Mouse (Mus musculus) stomach, embryonic 16.5 days (tissue): ENCODE measurements at regions not wholly inside any gene's neighbourhood (a gene's known extent, or its start where the extent isn't known, plus 50 kb on each side); places are given as distances from the start of the nearest gene placed in this dataset.
"Not testable (repeated sequence)": the region's sequence is repeated elsewhere in the genome, so short reads cannot be mapped to it uniquely, and the experiment has no call there.

Source experiments
- ATAC-seq: fragments of 200-750 bp; cut with Nextera tagmentation; 2 replicates; pipeline ENCODE4 v1.8.0; 2017; ENCODE audit warnings: moderate number of reproducible peaks, moderate TSS enrichment; ENCODE audit not compliant: insufficient read depth, low FRiP score
- H3K27ac ChIP-seq: fragments of 300-500 bp; sonication (generic); 2 replicates; pipeline ENCODE4 v1.5.1; 2014; ENCODE audit warnings: low read length
- H3K27me3 ChIP-seq: fragments of 300-500 bp; sonication (generic); 2 replicates; pipeline ENCODE4 v1.6.1; 2014; ENCODE audit warnings: low read length, control low read depth, mixed read lengths; ENCODE audit not compliant: control insufficient read depth, insufficient read depth
- H3K36me3 ChIP-seq: fragments of 300-500 bp; sonication (generic); 2 replicates; pipeline ENCODE4 v1.6.1; 2014; ENCODE audit warnings: low read length; ENCODE audit not compliant: control insufficient read depth, insufficient read depth
- H3K4me1 ChIP-seq: fragments of 300-500 bp; sonication (generic); 2 replicates; pipeline ENCODE4 v1.6.1; 2014; ENCODE audit warnings: low read length, control low read depth, mixed read lengths; ENCODE audit not compliant: control insufficient read depth, insufficient read depth
- H3K4me2 ChIP-seq: fragments of 300-500 bp; sonication (generic); 2 replicates; pipeline ENCODE4 v1.6.1; 2014; ENCODE audit warnings: low read depth, low read length, mixed read lengths
- H3K4me3 ChIP-seq: fragments of 300-500 bp; sonication (generic); replicated peaks from 2 replicates; pipeline ENCODE4 v1.5.1; 2014; ENCODE audit warnings: mild to moderate bottlenecking, low read length
- H3K9ac ChIP-seq: fragments of 300-500 bp; sonication (generic); 2 replicates; pipeline ENCODE4 v1.6.1; 2014; ENCODE audit warnings: low read length
- H3K9me3 ChIP-seq: fragments of 300-500 bp; sonication (generic); replicated peaks from 2 replicates; pipeline ENCODE4 v1.6.1; 2016; ENCODE audit warnings: low read length, control low read depth; ENCODE audit not compliant: control insufficient read depth
- WGBS: fragments of 180-500 bp; shearing (Covaris S2); extraction: QIAGEN DNeasy Blood & Tissue Kit; methylation state at CpG from one replicate; pipeline ENCODE4 v1.1.7; 2014; 5-methylcytosine and 5-hydroxymethylcytosine counted together

DNA sequence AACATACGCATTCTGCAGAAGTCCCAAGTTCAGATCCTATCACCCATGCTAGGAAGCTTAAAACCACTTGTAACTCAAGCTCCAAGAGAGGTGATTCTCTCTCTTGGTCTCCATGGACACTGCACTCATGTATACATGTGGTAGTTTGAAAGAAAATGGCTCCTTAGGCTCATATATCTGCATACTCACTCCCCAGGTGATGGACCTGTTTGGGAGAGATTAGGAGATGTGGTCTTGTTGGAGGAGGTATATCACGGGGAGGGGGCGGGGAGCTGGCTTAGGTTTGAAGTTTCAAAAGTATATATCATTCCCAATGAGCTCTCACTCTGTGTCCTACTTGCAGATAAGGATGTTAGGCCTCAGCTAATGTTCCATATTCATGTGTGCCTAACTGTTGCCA is 103.9 kb upstream of the Tbl1x start:
- Histone ChIP-seq H3K9ac (no peak overlapping the region), H3K27ac (no peak overlapping the region), H3K4me3 (no peak overlapping the region), H3K9me3 (no peaks in the 10 kb centered on the region), H3K4me2 (no peak overlapping the region), H3K4me1 (no peaks in the 10 kb centered on the region), H3K36me3 (no peaks in the 10 kb centered on the region), H3K27me3 (no peaks in the 10 kb centered on the region)
- WGBS, result 85% methylated on average over 3 of the region's 3 CpGs
- no peak for ATAC-seq

- H3K9ac ChIP-seq, result no peak overlapping the region
- H3K27ac ChIP-seq, result no peak overlapping the region
- no peaks in the 10 kb centered on the region for H3K9me3 ChIP-seq
- ATAC-seq, result no peak
- H3K4me1 ChIP-seq, result no peaks in the 10 kb centered on the region
- no peak overlapping the region for H3K4me3 ChIP-seq
- WGBS, result 56% methylated on average over 3 of the region's 3 CpGs
- H3K4me2 ChIP-seq, result no peak overlapping the region
- no peaks in the 10 kb centered on the region for H3K36me3 ChIP-seq
- H3K27me3 ChIP-seq, result no peaks in the 10 kb centered on the region
Measured at GRCm38 (mm10) chrX:77407925-77408324, 102.9 kb upstream of the Tbl1x start.

DNA sequence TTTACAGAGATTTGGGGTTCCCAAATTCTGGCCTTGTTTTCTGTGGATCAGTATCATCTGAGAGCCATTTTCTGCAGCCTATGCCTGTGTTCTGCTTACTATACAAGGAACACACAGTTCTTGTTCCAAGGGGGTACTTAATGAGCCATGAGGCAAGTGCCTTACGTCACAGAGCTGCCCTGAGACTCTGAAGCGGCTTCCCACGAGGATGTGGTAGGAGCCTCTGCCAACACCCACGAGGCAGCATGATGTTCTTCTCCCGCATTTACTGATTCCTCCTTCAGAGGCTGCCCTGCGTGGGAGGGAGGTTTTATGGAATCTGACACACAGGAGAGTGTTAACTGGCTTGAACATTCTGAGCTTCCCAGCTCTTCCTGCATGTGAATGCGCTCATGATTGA is 101.4 kb upstream of the Tbl1x start:
- Histone ChIP-seq H3K9ac (no peak overlapping the region), H3K9me3 (no peaks in the 10 kb centered on the region), H3K4me2 (no peak overlapping the region), H3K36me3 (no peaks in the 10 kb centered on the region), H3K27ac (no peak overlapping the region), H3K4me1 (no peaks in the 10 kb centered on the region), H3K27me3 (no peaks in the 10 kb centered on the region), H3K4me3 (no peak overlapping the region)
- no peak for ATAC-seq
- 60% methylated on average over 7 of the region's 7 CpGs for WGBS

DNA sequence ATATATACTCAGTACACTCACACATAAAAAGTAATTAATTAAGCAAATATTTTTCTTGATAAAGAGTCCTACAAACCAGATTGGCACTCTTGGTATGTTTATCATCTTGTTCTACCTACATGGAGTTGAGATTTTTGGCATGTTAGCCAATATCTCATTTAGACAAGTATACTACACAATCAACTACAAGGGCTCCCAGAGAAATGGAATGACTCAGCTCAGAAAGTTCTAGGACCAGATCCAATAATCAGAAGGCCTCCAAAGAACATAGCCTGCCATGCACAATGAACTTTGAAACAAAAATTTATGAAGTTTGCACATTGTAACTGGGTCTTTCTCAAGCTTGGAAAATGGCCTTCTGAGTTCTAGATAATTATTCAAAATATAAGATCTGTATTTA is 100.0 kb upstream of the Tbl1x start:
- Histone ChIP-seq H3K27ac (no peak overlapping the region), H3K27me3 (no peaks in the 10 kb centered on the region), H3K36me3 (no peaks in the 10 kb centered on the region), H3K4me2 (no peak overlapping the region), H3K4me1 (no peaks in the 10 kb centered on the region), H3K4me3 (no peak overlapping the region), H3K9me3 (no peaks in the 10 kb centered on the region), H3K9ac (no peak overlapping the region)
- no peak for ATAC-seq

GRCm38 (mm10) chrX:77414156-77414555 is 96.7 kb upstream of the Tbl1x start:
- no peak for ATAC-seq
- Histone ChIP-seq H3K27ac (no peak overlapping the region), H3K4me1 (no peaks in the 10 kb centered on the region), H3K9ac (no peak overlapping the region), H3K27me3 (no peaks in the 10 kb centered on the region), H3K36me3 (no peaks in the 10 kb centered on the region), H3K4me2 (no peak overlapping the region), H3K4me3 (no peak overlapping the region), H3K9me3 (no peaks in the 10 kb centered on the region)

DNA sequence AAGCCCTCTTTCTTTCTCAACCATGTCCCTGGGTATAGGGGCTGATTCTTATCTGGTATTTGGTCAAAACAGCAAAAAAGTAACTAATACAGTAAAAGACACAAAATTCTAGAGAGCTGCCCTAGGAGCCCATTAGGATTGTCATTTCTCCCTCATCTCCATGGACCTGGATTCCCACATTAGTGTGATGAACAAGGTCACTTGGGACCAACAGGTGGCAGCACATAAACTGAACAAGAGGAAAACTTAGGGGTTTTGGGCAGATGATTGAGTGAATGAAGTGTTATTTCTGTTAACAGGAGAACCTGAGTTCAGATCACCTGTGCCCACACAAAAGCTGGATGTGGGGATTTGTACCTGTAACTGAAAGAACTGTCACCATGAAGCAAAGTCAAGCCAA is 93.0 kb upstream of the Tbl1x start:
- no peak overlapping the region for H3K4me3 ChIP-seq
- no peaks in the 10 kb centered on the region for H3K27me3 ChIP-seq
- no peaks in the 10 kb centered on the region for H3K9me3 ChIP-seq
- no peak for ATAC-seq
- no peak overlapping the region for H3K4me2 ChIP-seq
- no peak overlapping the region for H3K27ac ChIP-seq
- no peaks in the 10 kb centered on the region for H3K4me1 ChIP-seq
- H3K36me3 ChIP-seq, result no peaks in the 10 kb centered on the region
- no peak overlapping the region for H3K9ac ChIP-seq

GRCm38 (mm10) chrX:77422206-77422605 is 88.6 kb upstream of the Tbl1x start:
- no peak for ATAC-seq
- Histone ChIP-seq H3K4me2 (no peak overlapping the region), H3K9me3 (no peaks in the 10 kb centered on the region), H3K27ac (no peak overlapping the region), H3K4me3 (no peak overlapping the region), H3K9ac (no peak overlapping the region), H3K4me1 (no peaks in the 10 kb centered on the region), H3K27me3 (no peaks in the 10 kb centered on the region), H3K36me3 (no peaks in the 10 kb centered on the region)
- 51% methylated on average over 2 of the region's 2 CpGs for WGBS

GRCm38 (mm10) chrX:77424792-77425727 is 85.8 kb upstream of the Tbl1x start:
- no peaks in the 10 kb centered on the region for H3K4me1 ChIP-seq
- no peaks in the 10 kb centered on the region for H3K27me3 ChIP-seq
- no peaks in the 10 kb centered on the region for H3K9me3 ChIP-seq
- WGBS, result 80% methylated on average over 3 of the region's 3 CpGs
- H3K36me3 ChIP-seq, result no peaks in the 10 kb centered on the region
- H3K27ac ChIP-seq, result no peak overlapping the region
- H3K9ac ChIP-seq, result no peak overlapping the region
- no peak overlapping the region for H3K4me3 ChIP-seq
- H3K4me2 ChIP-seq, result no peak overlapping the region
- ATAC-seq, result no peak

DNA sequence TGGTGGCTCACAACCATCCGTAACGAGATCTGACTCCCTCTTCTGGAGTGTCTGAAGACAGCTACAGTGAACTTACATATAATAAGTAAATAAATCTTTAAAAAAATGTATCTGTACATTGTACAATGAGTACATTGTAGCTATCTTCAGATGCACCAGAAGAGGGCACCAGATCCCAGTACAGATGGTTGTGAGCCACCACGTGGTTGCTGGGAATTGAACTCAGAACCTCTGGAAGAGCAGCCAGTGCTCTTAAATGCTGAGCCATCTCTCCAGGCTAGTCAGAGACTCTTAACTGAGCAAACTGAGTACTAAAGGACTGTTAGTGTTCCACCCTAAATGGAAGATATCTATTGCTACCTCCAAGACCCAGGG is 85.1 kb upstream of the Tbl1x start:
- H3K9ac ChIP-seq, H3K27me3 ChIP-seq, H3K9me3 ChIP-seq, H3K4me1 ChIP-seq, H3K27ac ChIP-seq, H3K4me2 ChIP-seq, H3K36me3 ChIP-seq, H3K4me3 ChIP-seq, ATAC-seq: not testable (repeated sequence)
- WGBS, result 63% methylated on average over 3 of the region's 3 CpGs
